ENCODE assay signal across 8 mouse cellular contexts in the genomic region with DNA sequence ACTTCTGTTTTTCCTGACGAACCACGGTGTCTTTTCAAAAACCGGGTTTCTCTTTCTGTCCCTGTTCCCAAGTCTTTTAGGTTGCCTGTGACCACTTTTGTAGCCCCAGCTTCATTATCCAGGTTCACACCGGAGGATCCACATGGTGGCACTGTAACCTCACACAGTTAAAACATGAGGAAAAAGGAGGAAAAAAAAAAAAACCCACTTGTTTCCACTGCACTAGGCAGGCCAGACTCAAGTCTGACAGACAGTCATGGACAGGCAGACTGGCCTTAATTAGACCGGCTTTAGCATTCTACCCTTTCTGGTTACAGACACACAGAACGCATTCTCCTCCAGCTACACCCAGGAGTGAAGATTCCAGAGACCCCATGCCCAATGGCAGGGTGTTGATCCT. TPM values are rescaled to one million over a fixed set of nuclear protein-coding genes. Genes with fewer than 3 reads are reported as not detected.
DNase-seq lines count a peak whose midpoint lies in the region; ATAC-seq and TF ChIP-seq lines count a peak whose summit lies in the region.
"Had no signal": no experiment of that assay in that cellular context is flagged by ENCODE, and none has a peak within 500 bp of the region (broad histone marks: within the 10 kb centered on the region; RNA-seq: fewer than 3 reads in every experiment).

No protein-coding gene starts in this region.

- no peak overlapping the region for H3K9ac ChIP-seq in forebrain, embryonic 12.5 days
- no peak overlapping the region for H3K9ac ChIP-seq in hindbrain, embryonic 15.5 days

- peak; percentile 54 for ATAC-seq in Patski
- peak; percentile 57 for ATAC-seq in forebrain, embryonic 12.5 days (ENCODE audit: low FRiP score)
- ATAC-seq in hindbrain, embryonic 15.5 days (ENCODE audit: low FRiP score, low read depth) = 0 out of 2 replicates have a peak, but pooled peaks have one; percentile 74

- in situ Hi-C loops in Patski (cut with MboI; ENCODE audit: low pct_unique_long_range_greater_than_20kb) = loop anchor here (5.0 to 25.0 kb wide), 3 partner anchors 80 to 1555 kb away; a partner anchor contains a TSS

- no peak for DNase-seq in Patski (ENCODE audit: low read depth, low spot score)
- peak; percentile 16 for DNase-seq in c-Kit-positive CD71-positive TER-119-negative erythroid progenitor cells, embryonic 14.5 days (ENCODE audit: low read depth)
- DNase-seq in layer of hippocampus, postnatal 10 days (ENCODE audit: low spot score in 2 of 2) = peak; percentile 73 to 80
- DNase-seq in lung, postnatal 4 days = peak; percentile 37 to 77
- DNase-seq in right cerebral cortex, postnatal 10 days (ENCODE audit: low spot score in 2 of 2) = peak; percentile 72 to 81

- CTCF ChIA-PET in Patski (lab: Charles Lee) = interaction anchor here (0.6 to 2.7 kb wide), 9 partner anchors 8 to 1206 kb away, joined by 3 to 11 read pairs (median 5); no protein-coding TSS in a partner anchor

- POLR2A ChIA-PET in Patski (lab: Charles Lee) = interaction anchor here (0.7 kb wide), 1 partner anchor 1181 kb away, joined by 4 read pairs; no protein-coding TSS in a partner anchor

- no peaks in the 10 kb centered on the region for H3K9me3 ChIP-seq in forebrain, embryonic 12.5 days
- no peaks in the 10 kb centered on the region for H3K9me3 ChIP-seq in hindbrain, embryonic 15.5 days

- H3K4me3 ChIP-seq in forebrain, embryonic 12.5 days (replicated peaks) = no peak overlapping the region
- no peak overlapping the region for H3K4me3 ChIP-seq in hindbrain, embryonic 15.5 days

- H3K4me2 ChIP-seq in forebrain, embryonic 12.5 days = no peak overlapping the region
- no peak overlapping the region for H3K4me2 ChIP-seq in hindbrain, embryonic 15.5 days

- WGBS in forebrain, embryonic 12.5 days = 27% methylated on average over 6 of the region's 6 CpGs
- WGBS in hindbrain, embryonic 15.5 days = 35% methylated on average over 6 of the region's 6 CpGs

- no peaks in the 10 kb centered on the region for H3K36me3 ChIP-seq in forebrain, embryonic 12.5 days (replicated peaks)
- no peaks in the 10 kb centered on the region for H3K36me3 ChIP-seq in hindbrain, embryonic 15.5 days

- no peak overlapping the region for H3K27ac ChIP-seq in forebrain, embryonic 12.5 days
- no peak overlapping the region for H3K27ac ChIP-seq in hindbrain, embryonic 15.5 days (replicated peaks)

- H3K4me1 ChIP-seq in forebrain, embryonic 12.5 days = no peaks in the 10 kb centered on the region
- no peaks in the 10 kb centered on the region for H3K4me1 ChIP-seq in hindbrain, embryonic 15.5 days (replicated peaks)

- TF ChIP-seq CTCF in Patski (IDR thresholded peaks at IDR 0.05) = peak; percentile 80

- H3K27me3 ChIP-seq in Patski = no peaks in the 10 kb centered on the region
- no peaks in the 10 kb centered on the region for H3K27me3 ChIP-seq in forebrain, embryonic 12.5 days
- H3K27me3 ChIP-seq in hindbrain, embryonic 15.5 days = no peaks in the 10 kb centered on the region

RNA-seq across cellular contexts. Expression of a gene that starts 4.2 kb away (rescaled TPM):
- not detected for polyA plus RNA-seq in Patski (2021)
- not detected in 2 replicates for polyA plus RNA-seq in forebrain, embryonic 12.5 days (2016; fragmentation: Nextera tagmentation; extraction: Ambion mirVana)
- polyA plus RNA-seq in hindbrain, embryonic 15.5 days (2015; fragmentation: Nextera tagmentation; extraction: Ambion mirVana) = not detected in 2 replicates
- total RNA-seq in layer of hippocampus, postnatal 10 days (2021) = not detected
- total RNA-seq: left cerebral cortex, adult 8-10 months had no signal
